Mouse (Mus musculus): ENCODE data around the gene Gm20431. TPM values are rescaled to one million over a fixed set of nuclear protein-coding genes. Genes with fewer than 3 reads are reported as not detected.

Gm20431 gene
- polyA plus RNA-seq, 1 experiment from 2014 or later, result 5.2 TPM

GRCm38 (mm10) chr2:167569934-167570651 is 91.2 kb downstream of the Gm20431 start:
- TF ChIP-seq EP300 (IDR thresholded peaks at IDR 0.05) (0 out of 2 replicates have a peak, but pooled peaks have one; percentile 21), CTCF (IDR thresholded peaks at IDR 0.05) (peak; percentile 58)
- Histone ChIP-seq H3K4me1 (ENCODE audit: insufficient read depth, low read depth, low read length) (peaks cover 7% of the 10 kb centered on the region; the same call in 1 of the 2 replicates), H3K36me3 (ENCODE audit: insufficient read depth, low read length) (no peaks in the 10 kb centered on the region), H3K27me3 (replicated peaks; ENCODE audit: insufficient read depth, low read length) (no peaks in the 10 kb centered on the region), H3K9me3 (ENCODE audit: low read length) (no peaks in the 10 kb centered on the region), H3K27ac (ENCODE audit: low read length) (peak overlapping the region; percentile 79), H3K9ac (replicated peaks; ENCODE audit: low read depth) (no peak overlapping the region), H3K4me3 (ENCODE audit: low read depth, low read length) (no peak overlapping the region), H3K4me2 (replicated peaks; ENCODE audit: low read depth, low read length) (no peak overlapping the region)
- WGBS, result 26% methylated on average over 13 of the region's 13 CpGs
- DNase-seq (ENCODE audit: low spot score) (peak; percentile 89), ATAC-seq (peak; percentile 81)

- no peak for ATAC-seq
- H3K27ac ChIP-seq (ENCODE audit: low read length), result peak overlapping the region; percentile 20; the same call in 1 of the 2 replicates
Measured at GRCm38 (mm10) chr2:167568112-167568511, 93.2 kb downstream of the Gm20431 start.

GRCm38 (mm10) chr2:167565682-167566081 is 95.6 kb downstream of the Gm20431 start:
- 22% methylated on average over 18 of the region's 19 CpGs for WGBS
- no peaks in the 10 kb centered on the region for H3K36me3 ChIP-seq (ENCODE audit: insufficient read depth, low read length)
- H3K27ac ChIP-seq (ENCODE audit: low read length), result peak overlapping the region; percentile 79
- H3K4me3 ChIP-seq (ENCODE audit: low read depth, low read length), result no peak overlapping the region
- ATAC-seq (no peak), DNase-seq (ENCODE audit: low spot score) (peak; percentile 41)
- H3K27me3 ChIP-seq (replicated peaks; ENCODE audit: insufficient read depth, low read length), result no peaks in the 10 kb centered on the region
- TF ChIP-seq CTCF (IDR thresholded peaks at IDR 0.05), result no peak
- no peak for TF ChIP-seq EP300 (IDR thresholded peaks at IDR 0.05)
- peaks cover 9% of the 10 kb centered on the region; the same call in 1 of the 2 replicates for H3K4me1 ChIP-seq (ENCODE audit: insufficient read depth, low read depth, low read length)
- H3K9ac ChIP-seq (replicated peaks; ENCODE audit: low read depth), result no peak overlapping the region
- H3K9me3 ChIP-seq (ENCODE audit: low read length), result no peaks in the 10 kb centered on the region
- H3K4me2 ChIP-seq (replicated peaks; ENCODE audit: low read depth, low read length), result peak overlapping the region; percentile 36

More at GRCm38 (mm10) chr2:167568112-167568511, 93.2 kb downstream of the Gm20431 start:
- H3K4me2 ChIP-seq (replicated peaks; ENCODE audit: low read depth, low read length), result no peak overlapping the region
- H3K9me3 ChIP-seq (ENCODE audit: low read length), result no peaks in the 10 kb centered on the region
- H3K4me1 ChIP-seq (ENCODE audit: insufficient read depth, low read depth, low read length), result peaks cover 9% of the 10 kb centered on the region; the same call in 1 of the 2 replicates
- no peak for DNase-seq (ENCODE audit: low spot score)
- H3K9ac ChIP-seq (replicated peaks; ENCODE audit: low read depth), result no peak overlapping the region
- TF ChIP-seq EP300 (IDR thresholded peaks at IDR 0.05) (no peak), CTCF (IDR thresholded peaks at IDR 0.05) (no peak)
- no peaks in the 10 kb centered on the region for H3K36me3 ChIP-seq (ENCODE audit: insufficient read depth, low read length)
- 60% methylated on average over 9 of the region's 9 CpGs for WGBS
- H3K27me3 ChIP-seq (replicated peaks; ENCODE audit: insufficient read depth, low read length), result no peaks in the 10 kb centered on the region
- H3K4me3 ChIP-seq (ENCODE audit: low read depth, low read length), result no peak overlapping the region

DNA sequence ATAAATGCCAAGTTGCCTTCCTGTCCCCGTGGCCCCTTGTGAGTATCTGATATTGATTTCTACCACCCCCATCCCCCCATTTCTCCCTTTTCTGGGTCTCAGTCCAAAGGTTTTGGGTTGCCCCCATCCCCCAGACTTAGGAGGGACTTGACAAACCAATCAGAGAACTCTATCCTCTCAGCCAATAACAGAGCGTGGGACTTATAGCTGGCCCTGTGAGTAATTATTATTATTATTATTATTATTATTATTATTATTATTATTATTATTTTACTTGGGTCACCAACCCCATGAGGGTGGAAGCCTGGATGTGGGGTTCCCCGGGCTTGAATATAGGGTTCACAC is 96.0 kb downstream of the Gm20431 start:
- no peaks in the 10 kb centered on the region for H3K27me3 ChIP-seq (replicated peaks; ENCODE audit: insufficient read depth, low read length)
- H3K4me3 ChIP-seq (ENCODE audit: low read depth, low read length), result no peak overlapping the region
- DNase-seq (ENCODE audit: low spot score) (no peak), ATAC-seq (no peak)
- no peak overlapping the region for H3K9ac ChIP-seq (replicated peaks; ENCODE audit: low read depth)
- peaks cover 7% of the 10 kb centered on the region; the same call in 1 of the 2 replicates for H3K4me1 ChIP-seq (ENCODE audit: insufficient read depth, low read depth, low read length)
- peak overlapping the region; percentile 36 for H3K4me2 ChIP-seq (replicated peaks; ENCODE audit: low read depth, low read length)
- TF ChIP-seq EP300 (IDR thresholded peaks at IDR 0.05), result no peak
- no peak for TF ChIP-seq CTCF (IDR thresholded peaks at IDR 0.05)
- no peaks in the 10 kb centered on the region for H3K9me3 ChIP-seq (ENCODE audit: low read length)
- peak overlapping the region; percentile 79 for H3K27ac ChIP-seq (ENCODE audit: low read length)
- 61% methylated on average over 3 of the region's 3 CpGs for WGBS
- no peaks in the 10 kb centered on the region for H3K36me3 ChIP-seq (ENCODE audit: insufficient read depth, low read length)

GRCm38 (mm10) chr2:167564551-167565311 is 96.6 kb downstream of the Gm20431 start:
- DNase-seq (ENCODE audit: low spot score) (no peak), ATAC-seq (no peak)
- H3K4me1 ChIP-seq (ENCODE audit: insufficient read depth, low read depth, low read length), result peaks cover 2% of the 10 kb centered on the region; the same call in 1 of the 2 replicates
- no peak overlapping the region for H3K4me3 ChIP-seq (ENCODE audit: low read depth, low read length)
- no peaks in the 10 kb centered on the region for H3K9me3 ChIP-seq (ENCODE audit: low read length)
- no peak overlapping the region for H3K4me2 ChIP-seq (replicated peaks; ENCODE audit: low read depth, low read length)
- 61% methylated on average over 13 of the region's 13 CpGs for WGBS
- H3K27me3 ChIP-seq (replicated peaks; ENCODE audit: insufficient read depth, low read length), result no peaks in the 10 kb centered on the region
- TF ChIP-seq CTCF (IDR thresholded peaks at IDR 0.05) (no peak), EP300 (IDR thresholded peaks at IDR 0.05) (no peak)
- H3K27ac ChIP-seq (ENCODE audit: low read length), result peak overlapping the region; percentile 79
- H3K9ac ChIP-seq (replicated peaks; ENCODE audit: low read depth), result 0 out of 2 replicates have a peak overlapping the region, but pooled peaks have one; percentile 5
- no peaks in the 10 kb centered on the region for H3K36me3 ChIP-seq (ENCODE audit: insufficient read depth, low read length)

DNA sequence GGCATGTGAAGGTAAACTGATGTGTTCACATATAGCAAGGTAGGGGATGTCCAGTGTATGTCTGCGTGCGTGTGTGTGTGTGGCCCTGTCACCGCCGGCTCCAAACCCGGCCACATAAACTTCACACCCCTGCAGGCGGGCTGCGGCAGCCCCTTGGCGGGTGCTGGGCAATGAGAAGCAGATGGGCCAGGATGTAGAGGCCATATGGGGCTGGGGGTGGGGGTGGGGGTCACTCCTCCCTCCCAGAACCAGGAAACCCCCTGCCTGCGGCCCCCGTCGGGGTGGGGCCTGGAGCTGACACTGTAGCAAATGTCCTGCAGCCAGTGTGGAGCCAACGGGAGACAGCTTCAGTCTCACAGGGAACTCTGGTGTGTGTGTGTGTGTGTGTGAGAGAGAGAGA is 97.6 kb downstream of the Gm20431 start:
- WGBS, result 36% methylated on average over 12 of the region's 12 CpGs
- Histone ChIP-seq H3K9me3 (ENCODE audit: low read length) (no peaks in the 10 kb centered on the region), H3K4me1 (ENCODE audit: insufficient read depth, low read depth, low read length) (peaks cover 2% of the 10 kb centered on the region; the same call in 1 of the 2 replicates), H3K9ac (replicated peaks; ENCODE audit: low read depth) (no peak overlapping the region), H3K27me3 (replicated peaks; ENCODE audit: insufficient read depth, low read length) (no peaks in the 10 kb centered on the region), H3K4me3 (ENCODE audit: low read depth, low read length) (no peak overlapping the region), H3K27ac (ENCODE audit: low read length) (0 out of 2 replicates have a peak overlapping the region, but pooled peaks have one; percentile 62), H3K36me3 (ENCODE audit: insufficient read depth, low read length) (no peaks in the 10 kb centered on the region), H3K4me2 (replicated peaks; ENCODE audit: low read depth, low read length) (no peak overlapping the region)
- DNase-seq (ENCODE audit: low spot score), result peak; percentile 54
- ATAC-seq, result peak; percentile 67
- TF ChIP-seq EP300 (IDR thresholded peaks at IDR 0.05), result no peak
- TF ChIP-seq CTCF (IDR thresholded peaks at IDR 0.05), result no peak
